23 mouse cellular contexts compared by ENCODE assay signal in the genomic region with DNA sequence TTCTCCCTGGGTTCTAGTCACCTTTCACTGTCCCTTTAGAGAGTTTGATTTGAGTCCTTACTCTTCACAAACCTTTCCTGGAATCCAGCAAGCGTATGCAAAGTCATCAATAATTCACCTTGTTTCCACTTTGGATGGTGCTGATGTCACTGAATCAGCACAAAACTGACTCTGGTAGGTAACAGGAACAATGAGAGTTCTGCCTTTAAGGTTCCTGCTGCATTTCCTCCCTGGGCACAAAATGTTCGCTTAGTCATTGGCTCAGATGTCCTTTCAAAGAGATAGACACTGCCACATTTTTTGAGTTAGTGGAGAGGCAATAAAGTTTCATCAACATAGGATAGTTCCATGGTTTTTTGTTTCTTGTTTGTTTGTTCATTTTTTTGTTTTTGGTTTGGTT.
"Had no signal": no experiment of that assay in that cellular context is flagged by ENCODE, and none has a peak within 500 bp of the region (broad histone marks: within the 10 kb centered on the region; RNA-seq: fewer than 3 reads in every experiment).

No protein-coding gene starts in this region.

- H3K27me3 ChIP-seq: heart, embryonic 12.5 days; hindbrain, embryonic 13.5 days; hindbrain, embryonic 15.5 days; limb, embryonic 12.5 days had no signal

- H3K27ac ChIP-seq: gastrocnemius, adult 2 months; heart, embryonic 10.5 days; hindbrain, embryonic 13.5 days; hindbrain, embryonic 15.5 days; hindbrain, postnatal 0 days; layer of hippocampus, adult 2 months; left cerebral cortex, adult 2 months; limb, embryonic 10.5 days; limb, embryonic 12.5 days had no signal

- H3K9ac ChIP-seq: heart, embryonic 12.5 days; hindbrain, embryonic 13.5 days; hindbrain, embryonic 15.5 days; limb, embryonic 12.5 days had no signal

- H3K4me3 ChIP-seq: gastrocnemius, adult 2 months; heart, embryonic 10.5 days; heart, embryonic 12.5 days; hindbrain, embryonic 13.5 days; hindbrain, embryonic 15.5 days; layer of hippocampus, adult 2 months; left cerebral cortex, adult 2 months; limb, embryonic 10.5 days; limb, embryonic 12.5 days had no signal

- H3K36me3 ChIP-seq: heart, embryonic 10.5 days; heart, embryonic 12.5 days; hindbrain, embryonic 13.5 days; hindbrain, embryonic 15.5 days; limb, embryonic 10.5 days; limb, embryonic 12.5 days had no signal

- H3K9me3 ChIP-seq: heart, embryonic 10.5 days; heart, embryonic 12.5 days; hindbrain, embryonic 13.5 days; hindbrain, embryonic 15.5 days; limb, embryonic 10.5 days; limb, embryonic 12.5 days had no signal

- H3K4me2 ChIP-seq: heart, embryonic 12.5 days; hindbrain, embryonic 13.5 days; hindbrain, embryonic 15.5 days; limb, embryonic 12.5 days; liver, embryonic 11.5 days had no signal

- H3K4me1 ChIP-seq: heart, embryonic 10.5 days; hindbrain, embryonic 13.5 days; hindbrain, embryonic 15.5 days; limb, embryonic 10.5 days; limb, embryonic 12.5 days had no signal

- ATAC-seq: hindbrain, postnatal 0 days; intestine, embryonic 16.5 days had no signal

- DNase-seq: gastrocnemius, adult 2 months; gastrocnemius, postnatal 10 days; gastrocnemius, postnatal 25 days; heart, adult 18-20 months; heart, postnatal 10 days; heart, postnatal 4 days; kidney, adult 11 months; kidney, adult 8-10 months; kidney, postnatal 10 days; kidney, postnatal 25 days; kidney, postnatal 4 days; liver had no signal
